Mouse (Mus musculus) C2C12 (cell line): ENCODE results near the gene Sardh.

Experiments
- CEBPB ChIP-seq: IDR thresholded peaks from one replicate; pipeline ENCODE4 v1.6.1; 2011; ENCODE audit warnings: low read depth, mild to moderate bottlenecking, control low read depth, moderate library complexity
- CTCF ChIP-seq: IDR thresholded peaks from one replicate; pipeline ENCODE4 v1.5.1; 2011; ENCODE audit not compliant: control insufficient read depth, insufficient read depth, insufficient read length
- FOSL1 ChIP-seq: IDR thresholded peaks from one replicate; pipeline ENCODE4 v1.8.0; 2011; ENCODE audit warnings: mild to moderate bottlenecking, low read length; ENCODE audit not compliant: poor library complexity, insufficient read depth, severe bottlenecking
- MAX ChIP-seq: IDR thresholded peaks from one replicate; pipeline ENCODE4 v1.6.1; 2011; ENCODE audit warnings: mild to moderate bottlenecking, control low read depth
- MYOD1 ChIP-seq: IDR thresholded peaks from one replicate; pipeline ENCODE4 v1.6.1; 2011; ENCODE audit warnings: low read depth; ENCODE audit not compliant: control insufficient read depth, insufficient read length
- MYOG ChIP-seq: IDR thresholded peaks from one replicate; pipeline ENCODE4 v1.6.1; 2011; ENCODE audit not compliant: control insufficient read depth, insufficient read length; ENCODE audit errors: extremely low read depth
- USF1 ChIP-seq: IDR thresholded peaks from one replicate; pipeline ENCODE4 v1.6.1; 2011; ENCODE audit warnings: low read depth, mild to moderate bottlenecking, control low read depth, moderate library complexity

GRCm38 (mm10) chr2:27211966-27212893 is 35.9 kb downstream of the Sardh start:
- TF ChIP-seq CTCF, result no peak
- no peak for TF ChIP-seq MYOD1
- no peak for TF ChIP-seq MAX
- no peak for TF ChIP-seq MYOG
- peak; percentile 23 for TF ChIP-seq USF1
- no peak for TF ChIP-seq CEBPB
- TF ChIP-seq FOSL1, result no peak
